Mouse (Mus musculus) G1E (cell line): ENCODE results near the gene Dnah1. TPM values are rescaled to one million over a fixed set of nuclear protein-coding genes. Genes with fewer than 3 reads are reported as not detected.

Experiments used
- ATAC-seq: 2 replicates; pipeline ENCODE4 v1.8.0; 2016; ENCODE audit warnings: mild to moderate bottlenecking; ENCODE audit not compliant: insufficient number of reproducible peaks, poor library complexity, low FRiP score, severe bottlenecking; ENCODE audit errors: extremely low read depth
- DNase-seq: peaks from one replicate; pipeline ENCODE4 v3.0.0; 2012; ENCODE audit warnings: low spot score
- H3K27me3 ChIP-seq: 2 replicates; pipeline ENCODE4 v1.6.1; 2012; ENCODE audit warnings: mild to moderate bottlenecking, low read length, inconsistent platforms; ENCODE audit not compliant: insufficient read depth
- H3K36me3 ChIP-seq: replicated peaks from 2 replicates; pipeline ENCODE3; 2012; ENCODE audit warnings: mild to moderate bottlenecking, inconsistent platforms
- H3K4me1 ChIP-seq: 2 replicates; pipeline ENCODE4 v1.6.1; 2012; ENCODE audit warnings: low read depth, low read length, inconsistent platforms, mixed read lengths; ENCODE audit not compliant: insufficient read depth
- H3K4me3 ChIP-seq: 2 replicates; pipeline ENCODE4 v1.5.1; 2012; ENCODE audit warnings: low read depth, mild to moderate bottlenecking, inconsistent platforms, low read length, moderate library complexity, mixed read lengths
- H3K9me3 ChIP-seq: replicated peaks from 2 replicates; pipeline ENCODE4 v1.6.1; 2012; ENCODE audit warnings: inconsistent platforms
- CTCF ChIP-seq: IDR thresholded peaks from 2 replicates; pipeline ENCODE4 v1.5.1; 2012; ENCODE audit warnings: low read depth, low read length, inconsistent platforms, mixed read lengths
- GATA1 ChIP-seq: IDR thresholded peaks from 2 replicates; pipeline ENCODE4 v1.6.1; 2012; ENCODE audit warnings: borderline replicate concordance, low read length, inconsistent platforms, mixed read lengths
- GATA2 ChIP-seq: IDR thresholded peaks from 2 replicates; pipeline ENCODE4 v1.6.1; 2012; ENCODE audit warnings: low read depth, low read length, inconsistent platforms, borderline replicate concordance
- POLR2AphosphoS5 ChIP-seq: IDR thresholded peaks from 2 replicates; pipeline ENCODE4 v1.6.1; 2012; ENCODE audit warnings: low read depth, low read length, inconsistent platforms; ENCODE audit not compliant: insufficient replicate concordance
- TAL1 ChIP-seq: conservative IDR thresholded peaks from 2 replicates; pipeline ENCODE4 v1.6.1; 2012; ENCODE audit warnings: low read depth, low read length, inconsistent platforms, mixed read lengths
- polyA plus RNA-seq: library from polyadenylated mRNA; stranded (reverse); fragments of >175 nt; gene quantifications from 2 replicates; pipeline ENCODE4 v1.2.3, GENCODE M21; 2012
- total RNA-seq, 2 experiments: library from RNA; stranded (forward) in 1 of 2; stranded (reverse) in 1 of 2; fragments of 200-1000 nt in 1 of 2; fragments of >200 nt in 1 of 2; fragmentation: Nextera tagmentation in 1 of 2; gene quantifications; 2 replicates each; pipeline ENCODE4 v1.2.3; 2014 to 2017

Dnah1 gene
- total and polyA plus RNA-seq, 3 experiments: under 0.01 TPM; not detected in 2

GRCm38 (mm10) chr14:31345367-31345766, 21.7 kb upstream of the Dnah1 start:
- ATAC-seq (no peak), DNase-seq (no peak)
- no peaks in the 10 kb centered on the region for H3K4me1 ChIP-seq
- H3K4me3 ChIP-seq: no peak overlapping the region
- peaks cover 69% of the 10 kb centered on the region for H3K36me3 ChIP-seq
- H3K9me3 ChIP-seq: no peaks in the 10 kb centered on the region
- TF ChIP-seq GATA1 (no peak), TAL1 (no peak), POLR2AphosphoS5 (no peak), GATA2 (no peak), CTCF (no peak)
- H3K27me3 ChIP-seq: no peaks in the 10 kb centered on the region

GRCm38 (mm10) chr14:31343241-31343640, 19.5 kb upstream of the Dnah1 start:
- H3K9me3 ChIP-seq: no peaks in the 10 kb centered on the region
- peaks cover 5% of the 10 kb centered on the region; the same call in 1 of the 2 replicates for H3K4me1 ChIP-seq
- no peak for DNase-seq
- H3K36me3 ChIP-seq: peaks cover 59% of the 10 kb centered on the region
- H3K4me3 ChIP-seq: no peak overlapping the region
- TF ChIP-seq GATA2: no peak
- ATAC-seq: no peak
- no peaks in the 10 kb centered on the region for H3K27me3 ChIP-seq

GRCm38 (mm10) chr14:31337947-31338346, 14.3 kb upstream of the Dnah1 start:
- no peak for DNase-seq
- H3K27me3 ChIP-seq: no peaks in the 10 kb centered on the region; the same call in 1 of the 2 replicates
- peak overlapping the region; percentile 99; the same call in 1 of the 2 replicates for H3K4me3 ChIP-seq
- no peak for ATAC-seq
- H3K36me3 ChIP-seq: peaks cover 20% of the 10 kb centered on the region
- H3K9me3 ChIP-seq: no peaks in the 10 kb centered on the region
- TF ChIP-seq GATA1 (no peak), CTCF (no peak), GATA2 (no peak), POLR2AphosphoS5 (no peak), TAL1 (no peak)
- peaks cover 19% of the 10 kb centered on the region for H3K4me1 ChIP-seq

- no peak for DNase-seq
- H3K4me1 ChIP-seq: peaks cover 19% of the 10 kb centered on the region
- H3K36me3 ChIP-seq: peaks cover 18% of the 10 kb centered on the region
- no peaks in the 10 kb centered on the region; the same call in 1 of the 2 replicates for H3K27me3 ChIP-seq
- peak overlapping the region; percentile 99 for H3K4me3 ChIP-seq
- 0 out of 2 replicates have a peak, but pooled peaks have one; percentile 15 for ATAC-seq
- TF ChIP-seq GATA1 (no peak), GATA2 (no peak), CTCF (no peak), POLR2AphosphoS5 (no peak), TAL1 (no peak)
- H3K9me3 ChIP-seq: no peaks in the 10 kb centered on the region
These were observed 13.7 kb upstream of the Dnah1 start for GRCm38 (mm10) chr14:31337406-31337805.

GRCm38 (mm10) chr14:31336369-31337155, 12.9 kb upstream of the Dnah1 start, which contains the start of gene Capn7:
TSS of gene Capn7 (plus strand) at chr14:31336638.
- DNase-seq: peak; percentile 89
- Histone ChIP-seq H3K4me3 (peak within 1 kb of the TSS; percentile 99), H3K36me3 (peaks cover 14% of the 10 kb centered on the region)

GRCm38 (mm10) chr14:31335765-31336164, 12.1 kb upstream of the Dnah1 start:
- no peak for DNase-seq
- H3K36me3 ChIP-seq: peaks cover 10% of the 10 kb centered on the region
- peak overlapping the region; percentile 99 for H3K4me3 ChIP-seq
- H3K27me3 ChIP-seq: peaks cover 8% of the 10 kb centered on the region
- H3K9me3 ChIP-seq: no peaks in the 10 kb centered on the region
- H3K4me1 ChIP-seq: peaks cover 21% of the 10 kb centered on the region
- TF ChIP-seq CTCF (no peak), GATA2 (no peak), GATA1 (no peak), TAL1 (no peak)
- ATAC-seq: no peak

More at GRCm38 (mm10) chr14:31336369-31337155, 12.9 kb upstream of the Dnah1 start, which contains the start of gene Capn7:
- H3K9me3 ChIP-seq: no peaks in the 10 kb centered on the region
- ATAC-seq: peak; percentile 99
- H3K4me1 ChIP-seq: peaks cover 19% of the 10 kb centered on the region
- H3K27me3 ChIP-seq: peaks cover 4% of the 10 kb centered on the region; the same call in 1 of the 2 replicates
- TF ChIP-seq POLR2AphosphoS5 (no peak), TAL1 (no peak), GATA2 (no peak), GATA1 (no peak), CTCF (no peak)
